Mouse (Mus musculus) CH12.LX (cell line): ENCODE measurements around the gene Gm44511.

Source experiments
- CHD1 ChIP-seq: IDR thresholded peaks from 2 replicates; pipeline ENCODE4 v1.6.1; 2012; ENCODE audit warnings: low read depth, low read length, improper control_type of control experiment, inconsistent platforms
- CTCF ChIP-seq, 2 experiments: IDR thresholded peaks in 1 of 2; conservative IDR thresholded peaks in 1 of 2; 2 replicates each; pipeline ENCODE4 v1.5.1; 2011 to 2012; ENCODE audit warnings: low read depth in 2 of 2, low read length in 2 of 2, improper control_type of control experiment in 1 of 2, inconsistent platforms in 1 of 2, mild to moderate bottlenecking in 1 of 2, moderate library complexity in 1 of 2
- EP300 ChIP-seq: IDR thresholded peaks from 2 replicates; pipeline ENCODE4 v1.6.1; 2011; ENCODE audit warnings: low read length, improper control_type of control experiment
- HCFC1 ChIP-seq: IDR thresholded peaks from 2 replicates; pipeline ENCODE4 v1.6.1; 2012; ENCODE audit warnings: low read depth, mild to moderate bottlenecking, inconsistent platforms, low read length, improper control_type of control experiment
- IRF4 ChIP-seq: IDR thresholded peaks from 2 replicates; pipeline ENCODE4 v1.6.1; 2014; ENCODE audit warnings: low read depth, mild to moderate bottlenecking, inconsistent platforms, low read length, improper control_type of control experiment
- MAX ChIP-seq: IDR thresholded peaks from 2 replicates; pipeline ENCODE4 v1.6.1; 2011; ENCODE audit warnings: low read length, improper control_type of control experiment
- NRF1 ChIP-seq: IDR thresholded peaks from 2 replicates; pipeline ENCODE4 v1.6.1; 2014; ENCODE audit warnings: low read depth, mild to moderate bottlenecking, inconsistent platforms, low read length, improper control_type of control experiment, moderate library complexity
- POLR2A ChIP-seq: IDR thresholded peaks from 2 replicates; pipeline ENCODE4 v1.6.1; 2011; ENCODE audit warnings: low read depth, mild to moderate bottlenecking, improper control_type of control experiment, low read length
- POLR2AphosphoS2 ChIP-seq: IDR thresholded peaks from 2 replicates; pipeline ENCODE4 v1.6.1; 2011; ENCODE audit warnings: low read depth, low read length, improper control_type of control experiment
- USF1 ChIP-seq: IDR thresholded peaks from 2 replicates; pipeline ENCODE4 v1.6.1; 2014; ENCODE audit warnings: low read depth, mild to moderate bottlenecking, inconsistent platforms, low read length, improper control_type of control experiment
- USF2 ChIP-seq: conservative IDR thresholded peaks from 2 replicates; pipeline ENCODE4 v1.6.1; 2011; ENCODE audit warnings: low read depth, low read length, improper control_type of control experiment
- ZNF384 ChIP-seq: IDR thresholded peaks from 2 replicates; pipeline ENCODE4 v1.6.1; 2012; ENCODE audit warnings: low read depth, low read length, improper control_type of control experiment, inconsistent platforms

GRCm38 (mm10) chr6:128797936-128798771 lies 28.0 kb downstream of the Gm44511 start:
- TF ChIP-seq CHD1 (peak; percentile 29; the same call in 1 of the 2 replicates), POLR2A (no peak), EP300 (no peak), CTCF (conservative IDR thresholded peaks at IDR 0.05 in 1 of 2, IDR thresholded peaks at IDR 0.05 in 1 of 2; ENCODE audit: low read depth in 2 of 2, low read length in 2 of 2) (no peak), MAX (no peak), ZNF384 (peak; percentile 96), USF2 (no peak), USF1 (no peak), HCFC1 (no peak), NRF1 (no peak), IRF4 (no peak), POLR2AphosphoS2 (no peak)
